Mouse (Mus musculus): ENCODE results near the gene Cnksr3.

DNA sequence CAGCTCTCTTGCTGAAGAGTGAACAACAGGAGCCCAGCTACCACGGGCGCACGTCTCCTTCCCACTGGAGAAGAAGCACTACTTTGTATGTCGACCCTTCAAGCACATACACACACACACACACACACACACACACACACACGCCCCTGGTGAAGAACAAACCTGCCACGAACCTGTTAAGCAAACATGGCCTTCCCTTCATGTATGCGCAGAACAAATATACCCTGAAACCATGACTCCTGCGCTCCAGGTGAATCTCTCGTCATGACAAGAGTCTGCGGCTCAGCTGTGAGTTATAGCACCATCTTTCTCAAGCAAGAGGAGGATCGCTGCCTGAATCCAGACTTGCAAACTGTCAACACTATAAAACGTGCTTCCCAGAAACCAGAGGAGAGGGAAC is 85.2 kb downstream of the Cnksr3 start:
- TF ChIP-seq CTCF (conservative IDR thresholded peaks at IDR 0.05; ENCODE audit: low read length): no peak
- TF ChIP-seq POU5F1 (IDR thresholded peaks at IDR 0.05; ENCODE audit: borderline replicate concordance, low read length): no peak
